Mouse (Mus musculus) MEL-GATA-1-ER (cell line): ENCODE measurements at regions not wholly inside any gene's neighbourhood (a gene's known extent, or its start where the extent isn't known, plus 50 kb on each side); places are given as distances from the start of the nearest gene placed in this dataset.
"Not testable (repeated sequence)": the region's sequence is repeated elsewhere in the genome, so short reads cannot be mapped to it uniquely, and the experiment has no call there.

Source experiments
- DNase-seq: peaks from one replicate; pipeline ENCODE4 v3.0.0-alpha.2; 2012; ENCODE audit warnings: low read depth; ENCODE audit errors: extremely low read depth

- DNase-seq = no peak
These were observed 435.6 kb upstream of the Klhl1 start for GRCm38 (mm10) chr14:96954462-96954861.

- peak; percentile 58 for DNase-seq
These were observed 389.8 kb upstream of the Klhl1 start for GRCm38 (mm10) chr14:96908737-96909136.

GRCm38 (mm10) chr14:96879701-96880100, 360.8 kb upstream of the Klhl1 start:
- no peak for DNase-seq

GRCm38 (mm10) chr14:96871969-96872368, 353.1 kb upstream of the Klhl1 start:
- no peak for DNase-seq

GRCm38 (mm10) chr14:96838910-96839309, 320.0 kb upstream of the Klhl1 start:
- DNase-seq = no peak

- DNase-seq = no peak
These were observed 306.2 kb upstream of the Klhl1 start for GRCm38 (mm10) chr14:96825083-96825482.

GRCm38 (mm10) chr14:96815665-96816064, 296.8 kb upstream of the Klhl1 start:
- DNase-seq = no peak

- no peak for DNase-seq
These were observed 286.4 kb upstream of the Klhl1 start for GRCm38 (mm10) chr14:96805284-96805683.

GRCm38 (mm10) chr14:96794806-96795205, 275.9 kb upstream of the Klhl1 start:
- DNase-seq = no peak

- no peak for DNase-seq
These were observed 269.0 kb upstream of the Klhl1 start for GRCm38 (mm10) chr14:96787917-96788316.

- no peak for DNase-seq
These were observed 268.4 kb upstream of the Klhl1 start for GRCm38 (mm10) chr14:96787286-96787685.

- DNase-seq = no peak
These were observed 256.9 kb upstream of the Klhl1 start for GRCm38 (mm10) chr14:96775801-96776200.

GRCm38 (mm10) chr14:96760591-96760990, 241.7 kb upstream of the Klhl1 start:
- DNase-seq = no peak

- no peak for DNase-seq
These were observed 214.3 kb upstream of the Klhl1 start for GRCm38 (mm10) chr14:96733211-96733610.

- DNase-seq = no peak
These were observed 178.2 kb upstream of the Klhl1 start for GRCm38 (mm10) chr14:96697086-96697485.

GRCm38 (mm10) chr14:96690923-96691322, 172.0 kb upstream of the Klhl1 start:
- DNase-seq = no peak

- no peak for DNase-seq
These were observed 165.0 kb upstream of the Klhl1 start for GRCm38 (mm10) chr14:96683943-96684342.

GRCm38 (mm10) chr14:96681740-96682139, 162.8 kb upstream of the Klhl1 start:
- DNase-seq = no peak

- no peak for DNase-seq
These were observed 157.3 kb upstream of the Klhl1 start for GRCm38 (mm10) chr14:96676213-96676612.

- DNase-seq = no peak
These were observed 149.7 kb upstream of the Klhl1 start for GRCm38 (mm10) chr14:96668635-96669034.

GRCm38 (mm10) chr14:96656500-96656899, 137.6 kb upstream of the Klhl1 start:
- no peak for DNase-seq

- peak; percentile 24 for DNase-seq
These were observed 111.4 kb upstream of the Klhl1 start for GRCm38 (mm10) chr14:96630291-96630690.

GRCm38 (mm10) chr14:96606736-96607135, 87.8 kb upstream of the Klhl1 start:
- peak; percentile 36 for DNase-seq

- DNase-seq = not testable (repeated sequence)
These were observed 82.2 kb upstream of the Klhl1 start for GRCm38 (mm10) chr14:96601092-96601491.
